Mouse (Mus musculus): ENCODE measurements around the gene Pdzrn3.
A peak's percentile ranks its signal among the peaks of the same experiment; 100 is the strongest.

The Pdzrn3 gene

GRCm38 (mm10) chr6:101377167-101377934 is at the start of gene Pdzrn3:
TSS of gene Pdzrn3 (minus strand) at chr6:101377897.
- peak; percentile 49 for DNase-seq

- DNase-seq, result no peak
Measured at GRCm38 (mm10) chr6:101427296-101427695, 49.6 kb upstream of the Pdzrn3 start.

GRCm38 (mm10) chr6:101426301-101426700 is 48.6 kb upstream of the Pdzrn3 start:
- DNase-seq, result no peak

GRCm38 (mm10) chr6:101422084-101422954 is 44.6 kb upstream of the Pdzrn3 start:
- DNase-seq, result no peak

GRCm38 (mm10) chr6:101418213-101418612 is 40.5 kb upstream of the Pdzrn3 start:
- no peak for DNase-seq

GRCm38 (mm10) chr6:101411701-101412100 is 34.0 kb upstream of the Pdzrn3 start:
- no peak for DNase-seq

- DNase-seq, result no peak
Measured at GRCm38 (mm10) chr6:101411064-101411463, 33.4 kb upstream of the Pdzrn3 start.

- DNase-seq, result no peak
Measured at GRCm38 (mm10) chr6:101396711-101397110, 19.0 kb upstream of the Pdzrn3 start.

GRCm38 (mm10) chr6:101395908-101396307 is 18.2 kb upstream of the Pdzrn3 start:
- DNase-seq, result no peak

GRCm38 (mm10) chr6:101392801-101393117 is 15.1 kb upstream of the Pdzrn3 start:
- DNase-seq, result no peak

- DNase-seq, result no peak
Measured at GRCm38 (mm10) chr6:101392107-101392800, 14.6 kb upstream of the Pdzrn3 start.

GRCm38 (mm10) chr6:101385490-101385889 is 7.8 kb upstream of the Pdzrn3 start:
- DNase-seq, result no peak

GRCm38 (mm10) chr6:101384958-101385357 is 7.3 kb upstream of the Pdzrn3 start:
- no peak for DNase-seq

GRCm38 (mm10) chr6:101384476-101384875 is 6.8 kb upstream of the Pdzrn3 start:
- DNase-seq, result no peak

- DNase-seq, result no peak
Measured at GRCm38 (mm10) chr6:101382891-101383290, 5.2 kb upstream of the Pdzrn3 start.

GRCm38 (mm10) chr6:101379546-101379945 is 1.8 kb upstream of the Pdzrn3 start:
- DNase-seq, result no peak

- peak; percentile 59 for DNase-seq
Measured at GRCm38 (mm10) chr6:101377935-101378609, 375 bp upstream of the Pdzrn3 start.

- no peak for DNase-seq
Measured at GRCm38 (mm10) chr6:101376511-101377166, 1.1 kb downstream of the Pdzrn3 start.

- DNase-seq, result no peak
Measured at GRCm38 (mm10) chr6:101376049-101376448, 1.6 kb downstream of the Pdzrn3 start.

GRCm38 (mm10) chr6:101374721-101375120 is 3.0 kb downstream of the Pdzrn3 start:
- DNase-seq, result no peak

GRCm38 (mm10) chr6:101374186-101374585 is 3.5 kb downstream of the Pdzrn3 start:
- no peak for DNase-seq

GRCm38 (mm10) chr6:101372982-101373381 is 4.7 kb downstream of the Pdzrn3 start:
- no peak for DNase-seq
